Mouse (Mus musculus): ENCODE results near the gene Cyp2b10.
"Not testable (repeated sequence)": the region's sequence is repeated elsewhere in the genome, so short reads cannot be mapped to it uniquely, and the experiment has no call there.

Gene Cyp2b10

DNA sequence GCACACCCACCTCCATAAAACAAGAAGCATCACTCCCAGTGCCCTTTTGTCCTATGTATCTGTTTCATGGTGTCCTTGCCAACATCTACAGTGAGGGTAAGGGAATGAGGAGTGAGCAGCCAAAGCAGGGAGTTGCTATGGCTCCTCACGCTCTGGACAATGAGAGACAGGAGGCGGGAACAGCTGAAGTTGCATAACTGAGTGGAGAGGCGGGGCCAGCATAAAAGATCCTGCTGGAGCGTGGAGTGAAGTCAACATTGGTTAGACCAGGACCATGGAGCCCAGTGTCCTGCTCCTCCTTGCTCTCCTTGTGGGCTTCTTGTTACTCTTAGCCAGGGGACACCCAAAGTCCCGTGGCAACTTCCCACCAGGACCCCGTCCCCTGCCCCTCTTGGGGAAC lies at the start of gene Cyp2b10:
Cyp2b10 (plus strand) TSS at position 210 of the 400 bp plus-strand sequence.
- DNase-seq = peak; percentile 86

DNA sequence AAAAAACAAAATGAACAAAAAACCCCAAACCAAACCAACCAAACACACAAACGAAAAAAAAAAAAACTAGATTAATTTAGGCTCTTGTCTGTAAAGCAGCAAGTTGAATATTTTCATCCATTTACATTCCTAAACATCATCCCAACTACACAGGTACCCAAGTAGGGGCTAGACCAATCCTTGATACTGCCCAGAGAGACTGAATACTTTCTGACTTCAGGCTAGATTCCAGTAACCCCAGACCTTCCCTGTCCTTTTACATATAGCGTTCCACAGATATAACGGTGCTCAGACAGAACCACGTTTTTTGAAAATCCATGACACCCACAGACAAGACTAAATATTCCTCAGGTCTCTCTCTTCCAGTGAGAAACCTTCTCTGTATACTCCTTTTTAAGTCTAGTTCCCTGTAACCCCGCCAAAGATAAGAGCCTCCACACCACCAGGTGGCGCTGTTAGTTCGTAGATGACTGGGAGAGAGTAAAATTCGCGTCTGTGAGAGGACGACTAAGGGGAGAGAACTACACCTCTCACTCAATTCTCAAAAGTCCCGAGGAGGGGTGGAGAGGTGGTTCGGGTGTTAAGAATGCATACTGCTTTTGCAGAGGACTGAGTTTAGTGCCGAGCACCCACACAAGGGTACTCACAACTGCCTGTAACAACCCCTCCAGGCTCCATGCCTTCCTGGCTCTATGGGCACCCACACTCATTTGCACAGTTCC lies 49.5 kb upstream of the Cyp2b10 start:
- peak; percentile 93 for DNase-seq

DNA sequence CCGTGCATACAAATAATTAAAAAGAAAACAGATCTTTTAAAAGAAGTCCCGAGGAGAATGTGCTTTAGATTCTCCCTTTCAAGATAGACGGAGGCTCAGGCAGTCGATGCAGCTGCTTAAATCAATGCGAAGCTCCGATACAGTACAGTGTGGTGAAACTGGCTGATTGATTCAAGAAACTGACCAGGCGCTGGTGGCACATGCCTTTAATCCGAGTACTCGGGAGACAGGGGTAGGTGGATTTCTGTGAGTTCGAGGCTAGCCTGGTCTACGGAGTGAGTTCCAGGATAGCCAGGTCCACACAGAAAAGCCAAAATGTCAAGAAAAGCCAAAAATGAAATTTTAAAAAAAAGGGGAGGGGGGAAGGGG lies 49.0 kb upstream of the Cyp2b10 start:
- DNase-seq = no peak

DNA sequence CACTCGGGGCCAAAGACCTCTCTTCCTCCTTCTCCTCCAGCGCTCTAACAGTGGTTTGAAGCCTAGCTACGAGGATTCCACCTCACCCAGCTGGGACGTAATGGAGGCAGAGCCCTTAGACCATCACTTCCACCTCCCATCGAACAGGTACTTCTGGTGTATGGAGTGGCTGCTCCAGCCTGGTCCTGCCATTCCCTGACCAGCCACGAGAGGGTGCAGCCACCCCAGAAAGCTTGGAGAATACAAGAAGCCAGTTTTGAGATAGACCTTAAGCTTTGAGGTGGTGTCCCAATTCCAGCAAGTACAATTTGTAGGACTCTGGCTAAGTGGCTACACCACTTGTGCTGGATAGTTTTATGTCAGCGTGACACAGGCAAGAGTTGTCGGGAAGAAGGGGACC lies 42.3 kb upstream of the Cyp2b10 start:
- peak; percentile 87 for DNase-seq

DNA sequence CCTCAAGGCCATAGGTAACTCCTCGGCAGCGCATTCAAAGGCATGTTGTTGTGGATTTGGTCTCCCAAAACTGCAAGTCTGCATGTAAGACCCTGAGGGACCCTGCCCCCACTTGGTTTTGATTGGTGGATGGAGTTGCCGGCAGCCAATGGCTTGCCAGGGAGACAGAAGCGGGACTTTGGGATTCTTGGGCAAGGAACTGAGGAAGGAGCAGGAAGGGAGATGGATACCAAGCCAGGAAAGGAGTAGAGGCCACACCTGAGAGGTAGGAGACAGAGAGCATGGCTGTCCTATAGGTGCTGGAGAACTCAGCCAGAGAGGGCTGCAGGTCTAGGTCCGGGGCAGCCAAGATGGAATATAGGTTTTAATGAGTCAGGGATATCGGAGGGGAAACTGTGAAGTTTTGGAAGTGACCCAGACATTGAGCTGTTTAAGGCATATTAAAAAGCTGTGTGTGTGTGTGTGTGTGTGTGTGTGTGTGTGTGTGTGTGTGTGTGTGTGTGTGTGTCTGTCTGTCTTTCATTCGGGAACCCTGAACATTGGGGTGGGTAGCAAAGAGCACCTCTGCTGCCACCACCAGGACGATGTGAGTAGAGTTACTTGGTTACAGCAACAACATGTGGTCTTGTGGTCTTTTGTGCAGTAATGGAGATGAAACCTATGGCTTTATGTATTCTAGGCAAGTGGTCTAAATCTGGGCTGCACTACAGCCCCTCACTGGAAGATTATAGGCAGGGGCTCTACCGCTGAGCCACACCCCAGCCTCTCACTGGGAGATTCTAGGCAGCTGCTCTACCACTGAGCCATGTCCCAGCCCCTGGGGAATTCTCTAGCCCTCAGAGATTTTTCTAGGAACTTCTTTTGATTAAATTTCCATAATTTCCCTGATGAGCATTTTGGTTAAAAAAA lies 37.2 kb upstream of the Cyp2b10 start:
- peak; percentile 32 for DNase-seq

DNA sequence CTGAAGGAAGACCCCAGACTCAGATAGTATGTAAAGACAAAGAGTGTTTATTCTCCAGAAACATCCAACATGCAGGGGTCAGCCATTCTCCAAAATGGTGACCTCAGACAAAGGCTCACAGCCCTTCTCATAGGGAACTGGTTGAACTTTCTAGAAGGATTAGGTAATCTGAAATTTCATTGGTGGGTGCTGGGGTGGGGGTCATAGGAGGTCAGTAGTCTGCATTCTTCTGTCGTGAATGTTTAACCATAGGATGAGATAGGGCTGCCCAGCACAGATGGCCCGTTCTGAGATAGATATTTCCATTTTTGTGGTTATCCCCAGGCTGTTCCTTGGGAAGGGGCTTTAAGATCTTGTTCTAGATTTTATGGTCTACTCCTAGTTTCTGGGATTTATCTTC lies 35.1 kb upstream of the Cyp2b10 start:
- DNase-seq = no peak

DNA sequence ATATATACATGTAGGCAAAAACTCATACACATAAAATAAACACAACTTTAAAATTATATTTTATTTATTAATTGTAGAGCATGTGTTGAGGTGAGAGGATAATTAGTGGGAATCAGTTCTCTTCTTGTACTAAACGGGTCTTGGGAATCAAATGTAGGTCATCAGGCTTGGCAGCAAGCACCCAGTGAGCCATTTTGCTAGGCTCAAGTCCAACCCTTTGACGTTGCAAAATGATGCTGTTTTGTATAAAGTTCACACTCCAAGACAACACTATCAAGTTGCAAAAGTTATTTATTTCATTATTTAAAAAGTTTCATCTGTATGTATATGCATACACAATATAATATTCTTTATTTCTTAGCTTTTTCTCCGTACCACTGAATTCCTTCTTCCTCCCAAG lies 33.7 kb upstream of the Cyp2b10 start:
- no peak for DNase-seq

DNA sequence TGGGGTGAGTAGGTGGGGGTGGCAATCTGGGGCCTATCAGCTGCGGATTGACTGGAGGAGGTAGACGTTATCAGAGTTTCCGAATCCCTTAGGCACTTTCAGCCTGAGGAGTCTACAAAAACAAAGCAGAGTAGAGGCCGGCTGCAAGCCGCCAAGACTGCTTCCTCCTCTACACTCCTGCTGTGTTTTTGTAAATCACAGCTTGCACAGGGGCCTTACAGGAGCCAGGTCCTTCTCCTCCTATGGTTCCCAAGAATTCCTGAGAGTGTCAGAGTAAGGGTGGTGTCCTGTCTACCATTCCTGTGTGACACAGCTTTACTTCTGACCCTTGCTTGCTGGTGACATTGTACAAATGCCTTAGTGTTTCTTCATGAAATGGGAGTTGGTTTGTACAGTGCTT lies 32.6 kb upstream of the Cyp2b10 start:
- no peak for DNase-seq

DNA sequence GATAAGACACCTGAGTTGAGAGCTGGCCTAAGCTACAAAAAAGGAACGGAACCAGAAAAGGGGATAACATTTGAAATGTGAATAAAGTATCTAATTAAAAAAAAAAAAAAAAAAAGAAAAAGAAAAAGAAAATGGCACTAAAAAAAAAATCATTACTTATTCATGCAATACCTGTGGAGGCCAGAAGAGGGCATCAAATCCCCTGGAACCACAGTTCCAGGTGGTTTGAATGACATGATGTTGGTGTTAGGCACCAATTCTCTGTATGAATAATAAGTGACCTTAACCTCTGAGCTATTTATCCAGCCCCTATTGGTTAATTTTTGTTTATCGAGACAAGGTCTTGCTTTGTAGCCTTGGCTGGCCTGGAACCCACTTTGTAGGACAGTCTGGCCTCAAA lies 27.6 kb upstream of the Cyp2b10 start:
- DNase-seq = peak; percentile 33

DNA sequence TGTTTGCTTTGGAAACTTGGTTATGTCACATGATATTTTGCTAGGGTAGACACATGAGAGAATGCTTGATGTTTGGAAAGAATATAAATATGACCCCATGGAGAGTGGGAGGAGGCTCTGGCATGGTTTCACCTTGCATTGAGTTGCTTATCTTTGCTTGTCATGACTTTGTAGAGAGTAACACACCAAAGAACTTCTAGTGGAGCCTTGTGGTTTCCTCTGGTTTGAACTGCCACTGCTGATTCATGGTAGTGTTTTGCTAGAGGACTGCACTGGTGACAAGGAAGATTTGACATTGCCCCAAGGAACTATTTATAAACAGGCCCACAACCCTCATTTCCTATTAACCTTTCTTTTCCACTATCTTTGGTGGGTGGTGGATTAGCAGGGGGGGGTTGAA lies 24.8 kb upstream of the Cyp2b10 start:
- no peak for DNase-seq

DNA sequence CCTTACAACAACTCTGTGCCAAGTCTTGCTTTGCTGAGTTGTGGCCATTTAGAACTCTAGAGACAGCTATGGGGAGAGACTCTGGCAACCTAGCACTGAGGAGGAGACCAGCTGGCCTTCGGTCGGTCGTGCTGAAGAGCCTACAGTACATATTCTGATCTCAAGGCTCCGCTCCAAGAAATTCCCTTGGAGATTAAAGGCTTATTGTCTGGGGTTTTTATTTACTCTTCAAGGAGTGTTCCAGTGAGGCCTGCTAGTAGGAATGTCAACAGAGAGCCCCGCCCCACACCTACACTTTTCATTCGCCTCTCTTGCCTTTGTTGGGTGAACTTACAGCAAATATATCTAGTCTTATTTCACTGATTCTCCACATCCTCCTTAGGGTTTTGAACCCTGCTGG lies 18.7 kb upstream of the Cyp2b10 start:
- peak; percentile 87 for DNase-seq

DNA sequence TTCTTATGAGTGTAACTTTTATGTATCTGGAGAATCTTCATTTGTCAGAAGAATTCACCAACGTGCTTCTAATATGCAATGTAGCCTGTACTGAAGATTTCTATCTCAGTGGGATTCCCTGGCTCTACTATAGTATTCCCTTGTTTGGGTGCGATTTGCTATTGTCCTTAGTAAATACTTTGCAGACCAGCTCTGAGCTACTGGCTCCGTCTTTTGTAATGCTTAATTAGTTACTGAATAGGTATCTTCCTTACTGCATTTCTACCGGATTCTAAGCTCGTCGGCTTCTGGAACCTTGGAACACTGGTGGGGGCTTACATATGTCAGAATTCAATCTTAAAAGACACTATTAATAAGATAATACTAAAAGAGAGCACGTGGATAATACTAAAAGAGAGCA lies 16.7 kb upstream of the Cyp2b10 start:
- DNase-seq = not testable (repeated sequence)

DNA sequence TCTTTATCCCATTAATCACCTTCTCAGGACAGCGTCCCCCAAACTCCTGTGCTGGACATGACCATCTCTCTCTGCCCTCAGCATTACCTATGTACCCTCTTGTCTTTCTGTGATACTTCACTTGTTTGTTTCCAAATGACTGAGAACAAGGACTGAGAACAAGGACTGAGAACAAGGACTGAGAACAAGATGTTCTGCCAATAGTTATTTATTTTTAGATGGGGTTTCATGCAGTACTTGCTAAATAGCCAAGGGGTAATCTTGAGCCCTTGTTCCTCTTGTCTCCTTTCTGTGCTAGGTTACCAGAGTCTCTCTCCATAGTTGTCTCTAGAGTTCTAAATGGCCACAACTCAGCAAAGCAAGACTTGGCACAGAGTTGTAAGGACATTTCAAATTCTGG lies 13.1 kb upstream of the Cyp2b10 start:
- DNase-seq = no peak

DNA sequence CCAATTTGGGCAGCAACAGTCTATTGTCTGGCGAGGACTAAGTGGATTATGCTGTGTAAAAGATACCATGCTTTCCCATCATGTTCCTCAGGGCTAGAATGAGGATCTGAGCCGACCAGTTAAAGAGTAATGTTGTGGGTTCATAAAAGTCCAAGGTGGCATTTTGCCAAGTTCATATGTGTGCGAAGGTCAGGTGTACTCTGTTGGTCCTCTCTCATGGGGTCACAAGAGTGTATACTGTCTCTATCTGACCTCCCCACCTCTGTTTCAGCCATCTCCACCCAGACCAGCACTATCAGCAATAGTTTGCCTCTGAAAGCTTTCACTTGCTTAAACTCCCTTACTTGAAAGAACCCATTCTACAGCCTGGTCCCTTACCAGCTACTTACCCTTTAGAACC lies 9.7 kb upstream of the Cyp2b10 start:
- DNase-seq = no peak

DNA sequence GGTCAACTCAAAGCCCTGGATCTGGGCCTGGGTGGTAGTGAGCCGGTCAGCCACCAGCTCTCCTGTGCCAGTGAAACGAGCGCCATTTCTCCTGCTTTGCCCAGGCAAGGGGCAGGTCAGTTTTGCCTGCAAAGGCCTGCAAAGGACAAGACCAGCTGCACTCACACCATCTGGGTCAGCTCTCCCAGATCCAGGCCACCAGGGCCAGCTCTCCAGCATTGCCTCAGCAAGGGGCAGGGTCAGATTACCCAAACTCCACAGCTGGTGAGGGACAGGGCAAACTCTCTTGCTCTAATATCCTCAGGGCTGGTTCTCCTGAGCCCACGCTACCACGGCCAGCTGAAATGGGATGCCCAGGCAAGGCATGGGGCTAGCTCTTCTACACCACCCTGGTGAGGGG lies 4.3 kb upstream of the Cyp2b10 start:
- no peak for DNase-seq

DNA sequence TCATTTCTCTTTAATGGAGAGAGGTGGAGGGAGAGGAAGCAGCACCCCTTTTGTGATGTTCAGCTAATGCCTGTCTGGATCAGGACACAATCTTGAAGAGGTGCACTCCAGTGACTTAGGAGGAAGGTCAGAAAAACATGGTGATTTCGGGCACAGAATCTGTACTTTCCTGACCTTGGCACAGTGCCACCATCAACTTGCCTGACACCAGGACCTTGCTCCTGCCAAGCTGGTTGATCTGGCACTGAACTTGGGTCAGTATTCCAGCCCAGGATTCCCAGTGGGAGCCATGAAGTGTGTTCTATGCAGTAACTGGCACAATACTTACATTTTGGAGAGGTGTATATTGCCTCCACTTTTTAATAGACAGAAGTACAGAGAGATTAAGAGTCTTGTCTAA lies 2.3 kb upstream of the Cyp2b10 start:
- no peak for DNase-seq

DNA sequence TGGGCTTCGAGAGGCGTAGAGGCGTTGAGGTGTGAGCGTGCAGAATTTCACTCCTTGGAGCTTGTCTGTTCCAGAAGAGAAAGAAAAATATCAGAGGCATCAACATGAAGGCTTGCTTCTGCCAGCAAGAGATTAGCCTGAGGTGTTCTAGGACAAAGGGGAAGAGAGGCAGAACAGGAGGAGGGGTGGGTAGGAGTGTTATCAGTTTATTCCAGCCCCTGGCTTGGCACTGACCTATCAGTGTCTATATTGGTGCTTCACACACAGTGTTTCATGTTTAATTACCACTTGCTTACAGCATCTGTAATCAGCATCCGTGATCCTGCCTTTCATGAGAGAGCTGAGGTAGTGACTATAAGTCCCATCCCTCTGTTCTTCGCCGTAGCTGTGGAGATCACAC lies 644 bp downstream of the Cyp2b10 start:
- DNase-seq = peak; percentile 16

DNA sequence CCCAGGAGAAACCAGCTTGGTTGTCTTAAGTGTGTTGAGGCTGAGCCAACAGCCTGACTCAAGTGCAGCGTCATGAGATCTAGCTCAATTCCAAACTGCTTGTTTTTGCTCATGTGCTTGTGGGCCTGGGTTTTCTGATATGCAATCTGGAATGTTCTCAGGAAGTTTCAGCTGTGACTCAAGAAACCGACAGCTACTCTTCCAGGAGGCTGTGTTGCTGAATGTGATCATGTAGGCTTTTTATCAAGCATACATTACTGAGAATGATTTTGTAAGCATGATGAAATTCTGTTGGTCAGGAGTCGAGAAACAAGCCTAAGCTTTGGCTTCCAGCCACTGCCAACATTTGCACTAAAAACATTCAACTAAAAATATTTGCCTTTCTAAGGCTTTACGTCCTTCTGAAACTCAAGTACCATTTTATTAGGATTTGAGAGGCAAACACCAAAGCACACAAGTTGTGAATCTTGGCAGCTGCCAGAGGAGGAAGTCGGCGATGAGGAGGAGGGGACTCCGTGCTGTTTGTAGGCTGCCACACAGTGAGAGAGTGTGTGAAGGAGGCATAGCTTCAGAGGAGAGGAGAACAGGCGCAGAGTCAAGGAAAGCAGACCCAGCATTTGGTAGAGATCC lies 4.8 kb downstream of the Cyp2b10 start:
- peak; percentile 89 for DNase-seq

DNA sequence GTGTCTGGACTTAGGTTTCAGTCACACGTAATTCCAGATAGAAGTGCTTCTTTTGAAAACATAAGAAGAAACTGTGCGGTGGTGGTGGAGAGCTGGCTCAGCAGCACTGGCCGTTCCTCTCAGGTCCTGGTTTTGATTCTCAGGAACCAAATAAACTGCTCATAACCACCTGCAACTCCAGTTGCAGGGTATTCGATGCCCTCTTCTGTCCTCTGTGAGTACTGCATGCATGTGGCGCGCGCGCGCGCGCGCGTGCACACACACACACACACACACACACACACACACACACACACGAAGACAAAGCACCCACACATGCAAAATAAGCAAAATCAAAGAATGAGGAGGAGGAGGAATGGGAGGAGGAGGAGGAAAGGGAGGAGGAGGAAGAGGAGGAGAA lies 5.7 kb downstream of the Cyp2b10 start:
- no peak for DNase-seq

DNA sequence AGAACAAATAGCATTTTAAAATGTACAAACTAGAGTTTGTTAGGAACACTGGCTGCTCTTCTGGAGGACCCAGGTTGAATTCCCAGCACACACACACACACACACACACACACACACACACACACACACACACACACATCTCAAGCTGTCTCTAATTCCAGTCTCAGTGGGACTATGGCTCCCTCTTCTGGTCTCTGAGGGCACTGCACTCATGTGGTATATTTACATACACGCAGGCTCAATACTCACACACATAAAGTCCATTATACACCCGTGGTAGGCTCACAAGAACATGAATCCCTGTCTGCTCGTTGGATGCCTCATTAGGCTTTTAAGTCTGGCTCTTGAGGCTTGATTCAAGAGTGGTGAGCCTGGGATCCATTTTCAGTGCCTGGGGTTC lies 6.6 kb downstream of the Cyp2b10 start:
- DNase-seq = peak; percentile 81

DNA sequence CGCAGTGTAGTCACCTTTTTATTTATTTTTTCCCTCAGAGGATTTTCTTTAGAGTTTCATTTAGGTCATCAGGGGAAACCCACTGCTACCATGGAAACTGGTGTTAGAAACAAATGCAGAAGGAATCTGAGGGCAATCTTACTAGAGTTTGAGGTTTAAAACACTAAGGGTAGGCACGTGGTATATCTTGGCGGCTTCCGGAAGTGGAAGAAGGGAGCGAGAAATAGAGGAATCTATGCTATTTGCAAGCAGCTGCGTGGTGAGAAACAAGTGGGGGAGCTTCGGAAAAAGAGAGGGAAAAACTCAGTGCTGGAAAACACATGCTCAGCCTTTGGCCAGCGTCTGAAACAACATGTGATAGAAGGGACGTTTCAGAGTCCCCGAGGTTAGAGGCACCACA lies 7.1 kb downstream of the Cyp2b10 start:
- no peak for DNase-seq

DNA sequence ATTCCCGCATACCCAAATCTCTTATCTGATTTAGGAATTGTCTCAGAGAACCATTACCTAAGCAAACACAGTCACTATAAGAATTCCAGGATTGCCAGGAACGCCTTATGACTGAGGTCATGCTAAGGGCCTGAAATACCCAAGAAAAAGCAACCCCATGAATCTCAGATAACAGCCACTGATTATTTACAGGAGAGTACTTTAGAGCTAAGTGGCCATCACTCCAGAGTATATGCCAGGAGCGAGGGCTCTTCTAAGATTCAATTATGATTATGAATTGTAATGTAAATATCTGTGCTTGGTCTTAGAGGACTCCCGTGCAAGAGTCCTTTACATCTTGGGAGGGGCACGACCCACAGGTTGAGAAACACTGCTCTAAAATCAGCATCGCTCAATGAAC lies 10.0 kb downstream of the Cyp2b10 start:
- DNase-seq = peak; percentile 69

DNA sequence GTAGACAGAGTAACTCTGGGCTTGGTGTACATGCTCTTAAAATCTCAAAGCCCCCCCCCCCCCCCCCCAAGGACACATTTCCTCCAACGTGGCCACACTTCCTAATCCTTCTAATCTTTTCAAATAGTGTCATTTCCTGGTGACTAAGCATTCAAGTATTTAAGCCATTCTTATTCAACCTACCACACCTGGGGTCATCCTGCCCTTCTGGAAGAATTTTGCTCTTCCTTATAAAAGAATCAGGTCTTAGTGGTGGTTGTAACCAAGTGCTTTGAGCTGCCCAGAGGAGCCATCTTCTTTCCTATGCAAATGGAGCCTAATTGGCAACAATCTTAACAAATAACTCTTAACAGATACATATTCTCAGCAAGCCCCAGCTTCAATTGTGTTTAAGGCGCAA lies 12.6 kb downstream of the Cyp2b10 start:
- no peak for DNase-seq

DNA sequence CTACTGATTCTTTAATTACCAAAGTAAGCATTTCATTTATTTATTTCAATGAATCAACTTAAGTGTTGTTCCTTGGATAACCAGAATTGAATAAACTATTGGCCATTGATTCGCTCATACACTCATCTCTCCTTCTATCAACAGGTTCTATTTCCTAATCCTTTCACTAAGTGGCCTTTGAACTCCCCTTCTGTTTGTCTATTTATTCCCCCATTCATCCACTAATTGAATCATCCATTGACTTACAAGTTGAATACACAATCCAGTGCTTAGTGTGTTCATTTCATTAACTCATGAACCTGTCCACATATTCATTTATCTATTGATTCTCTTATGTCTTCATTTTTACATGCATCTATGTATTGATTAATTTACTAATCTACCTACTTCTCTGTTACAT lies 18.7 kb downstream of the Cyp2b10 start:
- DNase-seq = no peak

Data from lung, postnatal 36 days (tissue).